Mouse (Mus musculus) heart, embryonic 16.5 days (tissue): ENCODE measurements at regions not wholly inside any gene's neighbourhood (a gene's known extent, or its start where the extent isn't known, plus 50 kb on each side); places are given as distances from the start of the nearest gene placed in this dataset.

ENCODE experiments used
- ATAC-seq: fragments of 200-750 bp; cut with Nextera tagmentation; replicated peaks from 2 replicates; pipeline ENCODE4 v1.8.0; 2017; ENCODE audit warnings: moderate number of reproducible peaks; ENCODE audit not compliant: insufficient read depth, low FRiP score; ENCODE audit errors: extremely low read depth
- H3K27ac ChIP-seq: fragments of 300-500 bp; sonication (generic); 2 replicates; pipeline ENCODE4 v1.5.1; 2014; ENCODE audit warnings: mild to moderate bottlenecking, low read length, control low read depth, moderate library complexity
- H3K27me3 ChIP-seq: fragments of 300-500 bp; sonication (generic); 2 replicates; pipeline ENCODE4 v1.6.1; 2014; ENCODE audit warnings: low read length, mixed read lengths; ENCODE audit not compliant: control insufficient read depth, insufficient read depth
- H3K36me3 ChIP-seq: fragments of 300-500 bp; sonication (generic); 2 replicates; pipeline ENCODE4 v1.6.1; 2014; ENCODE audit not compliant: control insufficient read depth, insufficient read depth
- H3K4me1 ChIP-seq: fragments of 300-500 bp; sonication (generic); 2 replicates; pipeline ENCODE4 v1.6.1; 2014; ENCODE audit warnings: low read length, mixed read lengths; ENCODE audit not compliant: control insufficient read depth, insufficient read depth
- H3K4me2 ChIP-seq: fragments of 300-500 bp; sonication (generic); 2 replicates; pipeline ENCODE4 v1.6.1; 2014; ENCODE audit warnings: low read depth, mild to moderate bottlenecking, control low read depth, low read length
- H3K4me3 ChIP-seq: fragments of 300-500 bp; sonication (generic); 2 replicates; pipeline ENCODE4 v1.5.1; 2014; ENCODE audit warnings: mild to moderate bottlenecking, control low read depth, low read length
- H3K9ac ChIP-seq: fragments of 300-500 bp; sonication (generic); 2 replicates; pipeline ENCODE4 v1.6.1; 2014; ENCODE audit warnings: low read length, control low read depth
- H3K9me3 ChIP-seq: fragments of 300-500 bp; sonication (generic); replicated peaks from 2 replicates; pipeline ENCODE4 v1.6.1; 2016; ENCODE audit warnings: low read length; ENCODE audit not compliant: control insufficient read depth
- WGBS: fragments of 180-500 bp; shearing (Covaris S2); extraction: QIAGEN DNeasy Blood & Tissue Kit; methylation state at CpG from one replicate; pipeline ENCODE4 v1.1.7; 2014; 5-methylcytosine and 5-hydroxymethylcytosine counted together

DNA sequence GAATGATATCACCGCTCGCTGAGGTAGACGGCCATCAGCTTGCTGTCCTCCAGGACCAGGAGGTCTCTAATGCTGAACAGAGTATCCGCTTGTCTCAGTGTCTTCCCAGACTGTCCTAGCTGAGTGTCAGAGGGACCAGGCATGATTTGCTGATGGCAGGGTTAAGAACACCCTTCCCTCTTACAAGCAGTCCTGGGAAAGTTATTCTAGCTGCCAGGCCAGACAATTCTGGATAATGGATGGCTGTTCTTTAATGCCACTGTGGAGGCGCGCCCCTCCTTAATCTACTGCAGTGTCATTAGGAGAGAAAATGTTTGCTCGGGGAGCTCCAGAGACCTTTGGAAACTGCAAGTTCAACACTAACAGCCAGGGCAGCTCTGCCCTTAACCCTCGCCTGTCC is 182.1 kb downstream of the Ptpru start:
- H3K36me3 ChIP-seq = no peaks in the 10 kb centered on the region
- no peak overlapping the region for H3K4me3 ChIP-seq
- no peaks in the 10 kb centered on the region for H3K27me3 ChIP-seq
- no peaks in the 10 kb centered on the region for H3K9me3 ChIP-seq
- no peak overlapping the region for H3K9ac ChIP-seq
- ATAC-seq = no peak
- no peak overlapping the region for H3K27ac ChIP-seq
- no peaks in the 10 kb centered on the region for H3K4me1 ChIP-seq
- H3K4me2 ChIP-seq = no peak overlapping the region
- WGBS = 49% methylated on average over 8 of the region's 8 CpGs

DNA sequence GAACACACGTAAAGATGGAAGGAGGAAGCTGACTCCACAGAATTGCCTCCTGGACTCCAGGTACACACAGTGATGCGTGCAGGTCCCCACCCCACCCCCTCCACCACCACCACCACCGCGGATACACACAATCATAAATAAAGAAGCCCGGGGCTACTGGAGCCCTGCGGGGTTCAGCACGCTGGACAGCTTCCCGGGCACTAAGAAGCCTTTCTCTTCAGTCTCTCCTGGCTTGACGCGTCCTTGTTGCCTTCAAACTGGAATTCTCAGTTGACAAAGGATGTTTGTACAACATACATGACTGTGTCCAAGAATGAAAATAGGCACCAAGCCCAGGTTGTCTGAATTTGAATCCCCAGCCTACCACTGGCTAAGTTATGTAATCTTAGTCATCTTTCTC is 180.2 kb downstream of the Ptpru start:
- 24% methylated on average over 10 of the region's 10 CpGs for WGBS
- H3K9ac ChIP-seq = no peak overlapping the region
- no peak for ATAC-seq
- H3K9me3 ChIP-seq = no peaks in the 10 kb centered on the region
- no peak overlapping the region for H3K27ac ChIP-seq
- no peak overlapping the region for H3K4me2 ChIP-seq
- H3K4me3 ChIP-seq = no peak overlapping the region
- H3K27me3 ChIP-seq = no peaks in the 10 kb centered on the region
- H3K4me1 ChIP-seq = no peaks in the 10 kb centered on the region
- H3K36me3 ChIP-seq = no peaks in the 10 kb centered on the region

DNA sequence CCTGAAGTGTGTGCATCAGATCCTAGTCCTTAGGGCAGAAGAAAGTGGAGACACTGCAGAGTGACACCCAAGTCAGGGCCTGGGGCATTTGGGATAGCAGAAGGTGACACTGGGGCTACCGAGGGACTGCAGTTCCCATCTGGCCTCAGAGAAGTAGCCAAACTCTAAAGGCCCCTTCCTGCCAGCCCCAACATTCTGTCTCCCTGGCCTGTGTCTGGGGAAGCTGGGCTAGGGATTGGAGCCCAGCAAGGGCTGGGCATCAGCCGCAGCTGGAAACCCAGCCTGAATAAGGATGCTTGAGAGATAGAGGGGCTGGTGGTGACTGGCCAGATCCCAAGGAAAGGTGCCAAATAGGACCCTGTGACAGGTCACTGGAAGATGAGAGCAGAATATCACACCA is 177.2 kb downstream of the Ptpru start:
- Histone ChIP-seq H3K27me3 (no peaks in the 10 kb centered on the region), H3K27ac (no peak overlapping the region), H3K36me3 (no peaks in the 10 kb centered on the region), H3K4me3 (no peak overlapping the region), H3K4me2 (no peak overlapping the region), H3K9ac (no peak overlapping the region), H3K9me3 (no peaks in the 10 kb centered on the region), H3K4me1 (no peaks in the 10 kb centered on the region)
- 82% methylated on average over 2 of the region's 2 CpGs for WGBS
- no peak for ATAC-seq

DNA sequence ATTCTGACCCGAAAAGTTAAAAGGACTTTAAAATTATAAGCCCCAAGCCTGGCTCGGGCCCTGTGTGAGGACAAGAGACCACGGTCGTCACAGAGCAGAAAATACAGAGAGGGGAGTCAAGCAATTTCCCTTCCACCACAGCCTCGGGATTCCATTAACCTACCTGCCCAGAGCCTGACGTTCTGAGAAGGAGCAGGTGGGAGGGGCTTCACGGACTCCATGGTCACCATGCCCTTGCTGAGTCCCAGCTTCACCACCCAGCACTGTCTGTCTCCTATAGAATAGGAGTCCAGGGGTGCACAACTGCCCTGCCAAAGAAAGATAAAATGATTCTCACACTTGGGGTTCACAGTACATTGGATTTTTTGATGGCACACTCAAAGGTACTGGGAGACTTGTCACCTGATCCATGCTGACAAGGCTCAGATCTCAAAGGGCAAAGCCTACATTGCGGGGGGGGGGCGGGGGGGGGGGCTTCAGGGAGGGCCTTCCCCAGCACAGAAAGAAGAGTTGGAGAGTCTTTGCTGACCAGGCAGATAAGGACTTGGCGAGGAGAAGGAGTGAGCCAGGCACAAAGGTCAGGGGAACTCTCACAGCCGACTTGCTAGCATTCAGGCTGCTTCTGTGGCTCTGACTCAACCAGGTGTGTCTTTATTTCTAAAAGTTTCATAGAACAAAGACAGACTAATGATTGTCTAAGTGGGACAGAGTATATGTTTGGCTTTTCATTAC is 166.1 kb downstream of the Ptpru start:
- Histone ChIP-seq H3K27ac (no peak overlapping the region), H3K9me3 (no peaks in the 10 kb centered on the region), H3K4me2 (no peak overlapping the region), H3K4me3 (no peak overlapping the region), H3K9ac (no peak overlapping the region), H3K4me1 (no peaks in the 10 kb centered on the region), H3K36me3 (no peaks in the 10 kb centered on the region), H3K27me3 (no peaks in the 10 kb centered on the region)
- ATAC-seq = no peak
- WGBS = 38% methylated on average over 11 of the region's 11 CpGs

DNA sequence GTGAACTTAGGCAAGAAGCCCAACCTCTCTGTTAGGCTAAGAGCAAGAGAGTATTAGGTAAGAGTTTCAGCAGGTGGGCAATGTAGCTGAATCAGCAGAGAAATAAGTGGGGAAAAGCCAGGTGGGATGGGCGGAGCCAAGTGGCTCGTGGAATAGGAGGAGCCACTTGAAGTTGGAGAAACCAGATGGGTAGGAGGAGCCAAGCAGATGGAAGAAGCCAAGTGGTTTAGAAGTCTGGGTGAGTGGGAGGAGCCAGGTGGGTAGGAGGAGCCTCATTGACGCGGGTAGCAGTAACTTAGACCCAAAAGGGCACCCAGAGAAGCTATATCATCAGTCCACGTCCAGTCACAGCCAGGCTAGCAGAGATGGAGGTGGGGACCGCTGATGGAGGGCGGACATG is 160.1 kb downstream of the Ptpru start:
- 73% methylated on average over 7 of the region's 7 CpGs for WGBS
- Histone ChIP-seq H3K27me3 (no peaks in the 10 kb centered on the region), H3K4me3 (no peak overlapping the region), H3K4me2 (no peak overlapping the region), H3K9me3 (no peaks in the 10 kb centered on the region), H3K4me1 (no peaks in the 10 kb centered on the region), H3K36me3 (no peaks in the 10 kb centered on the region), H3K27ac (no peak overlapping the region), H3K9ac (no peak overlapping the region)
- no peak for ATAC-seq

DNA sequence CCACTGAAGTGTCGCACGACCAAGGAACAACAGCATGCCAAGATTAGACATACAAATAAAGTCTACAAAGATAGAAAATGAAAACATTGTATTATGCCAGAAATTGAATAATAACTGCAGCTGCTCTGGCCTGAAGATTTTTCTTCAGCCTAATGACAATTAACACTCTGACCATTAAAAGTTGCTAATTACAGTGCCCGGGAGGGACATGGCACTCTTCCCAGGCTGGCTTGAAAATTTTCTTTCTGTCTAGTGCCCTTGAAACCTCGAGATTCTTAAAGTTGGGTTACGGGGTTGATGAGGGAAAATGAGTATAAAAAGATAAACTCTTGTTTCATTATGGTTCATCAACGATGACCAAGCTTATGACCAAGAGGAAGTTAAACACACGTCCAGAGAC is 154.9 kb downstream of the Ptpru start:
- no peaks in the 10 kb centered on the region for H3K27me3 ChIP-seq
- H3K9me3 ChIP-seq = no peaks in the 10 kb centered on the region
- WGBS = 62% methylated on average over 7 of the region's 7 CpGs
- no peak for ATAC-seq
- H3K4me3 ChIP-seq = no peak overlapping the region
- H3K27ac ChIP-seq = no peak overlapping the region
- H3K36me3 ChIP-seq = no peaks in the 10 kb centered on the region
- H3K4me2 ChIP-seq = no peak overlapping the region
- H3K4me1 ChIP-seq = no peaks in the 10 kb centered on the region
- H3K9ac ChIP-seq = no peak overlapping the region

DNA sequence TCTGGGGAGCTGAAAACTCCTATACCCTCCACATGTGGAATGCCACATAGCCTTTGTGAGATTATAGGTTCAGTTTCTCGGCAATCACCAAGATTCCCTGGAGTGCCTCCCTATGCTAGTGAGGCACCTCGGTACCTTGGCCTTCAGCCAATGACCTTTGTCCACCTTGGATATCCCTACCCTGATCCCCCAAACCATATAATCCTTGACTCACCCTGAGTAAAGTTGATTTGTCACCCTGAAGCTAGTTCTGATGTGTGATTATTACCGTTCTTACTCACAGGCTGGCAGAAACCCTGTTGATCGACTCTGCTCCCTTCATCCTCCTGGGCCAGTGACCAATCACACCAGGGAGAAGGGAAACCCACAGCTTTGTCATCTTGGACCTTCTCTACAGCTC is 152.5 kb downstream of the Ptpru start:
- Histone ChIP-seq H3K36me3 (no peaks in the 10 kb centered on the region), H3K4me1 (no peaks in the 10 kb centered on the region), H3K9ac (no peak overlapping the region), H3K9me3 (no peaks in the 10 kb centered on the region), H3K27ac (no peak overlapping the region), H3K4me2 (no peak overlapping the region), H3K27me3 (no peaks in the 10 kb centered on the region), H3K4me3 (no peak overlapping the region)
- ATAC-seq = no peak
- WGBS = 86% methylated on average over 4 of the region's 4 CpGs

DNA sequence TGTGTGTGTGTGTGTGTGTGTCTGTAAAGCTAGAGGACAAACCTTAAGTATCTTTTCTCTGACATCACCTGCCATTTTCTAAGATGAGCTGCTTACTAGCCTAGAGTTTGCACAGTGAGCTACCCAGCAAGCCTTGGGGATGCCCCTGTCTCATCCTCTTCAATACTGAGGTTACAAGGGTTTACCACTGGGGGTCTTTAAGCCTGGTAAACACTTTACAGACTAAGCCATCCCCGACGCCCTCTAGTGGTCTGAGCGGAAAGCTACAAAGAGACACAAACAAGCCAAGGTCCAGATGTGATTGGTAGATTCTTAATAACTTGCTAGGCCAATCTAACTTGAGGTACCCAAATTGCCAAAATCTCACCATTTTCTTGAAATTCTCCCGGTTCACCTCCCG is 143.9 kb downstream of the Ptpru start:
- Histone ChIP-seq H3K9me3 (no peaks in the 10 kb centered on the region), H3K4me3 (no peak overlapping the region), H3K27me3 (no peaks in the 10 kb centered on the region), H3K4me1 (no peaks in the 10 kb centered on the region), H3K27ac (no peak overlapping the region), H3K36me3 (no peaks in the 10 kb centered on the region), H3K4me2 (no peak overlapping the region), H3K9ac (no peak overlapping the region)
- WGBS = 7% methylated on average over 5 of the region's 5 CpGs
- ATAC-seq = no peak

DNA sequence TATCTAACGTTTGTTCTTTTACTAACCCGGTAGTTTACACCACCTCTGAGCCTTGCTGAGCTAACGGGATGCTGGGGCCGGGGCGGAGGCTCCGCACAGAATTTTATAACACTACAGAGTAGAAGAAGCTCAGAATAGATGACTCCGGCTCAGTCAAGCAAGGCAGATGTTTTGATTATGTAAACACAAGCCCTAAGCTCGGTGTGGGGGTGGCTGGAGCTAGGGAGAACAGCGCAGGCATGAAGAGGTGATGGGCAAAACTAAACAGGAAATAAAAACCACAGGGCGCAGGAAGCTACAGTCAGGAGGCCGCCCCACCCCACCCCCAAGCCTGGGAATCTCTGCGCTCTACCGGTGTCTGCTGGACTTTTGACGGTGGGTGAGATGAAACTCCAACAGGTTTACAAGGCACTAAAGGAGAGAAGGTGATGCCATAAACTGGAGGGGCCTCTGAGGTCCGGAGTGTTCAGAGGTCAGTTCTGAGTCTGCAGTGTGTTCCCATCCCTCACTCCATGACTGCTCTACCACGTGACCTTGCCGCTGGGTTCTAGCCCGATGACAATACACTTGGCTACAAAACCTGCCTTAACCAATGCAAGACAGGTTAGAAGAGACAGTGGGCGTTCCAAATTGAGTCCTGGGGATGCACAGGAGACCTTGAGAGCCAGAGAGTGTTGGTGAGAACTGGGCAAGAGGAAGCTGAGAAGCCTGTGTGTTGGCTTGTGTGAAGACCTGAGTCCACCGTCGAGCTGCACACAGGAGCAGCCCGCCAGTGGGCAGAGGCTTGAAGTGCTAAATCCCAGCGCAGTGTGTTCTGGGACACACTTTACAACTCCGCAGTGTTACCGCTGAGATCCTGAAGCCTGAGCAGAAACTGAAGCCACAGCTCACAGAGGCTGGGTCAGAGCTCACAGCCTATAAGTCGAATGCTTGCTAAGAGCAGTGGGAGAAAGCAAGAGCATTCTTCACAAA is 141.9 kb downstream of the Ptpru start:
- no peaks in the 10 kb centered on the region for H3K36me3 ChIP-seq
- H3K27me3 ChIP-seq = no peaks in the 10 kb centered on the region
- no peak overlapping the region for H3K4me2 ChIP-seq
- 58% methylated on average over 26 of the region's 26 CpGs for WGBS
- H3K4me1 ChIP-seq = no peaks in the 10 kb centered on the region
- no peak overlapping the region for H3K27ac ChIP-seq
- H3K4me3 ChIP-seq = no peak overlapping the region
- ATAC-seq = no peak
- H3K9me3 ChIP-seq = no peaks in the 10 kb centered on the region
- no peak overlapping the region for H3K9ac ChIP-seq
